Mouse (Mus musculus): ENCODE measurements around the gene Fgfr2.

- no peak for TF ChIP-seq CTCF (IDR thresholded peaks at IDR 0.05)
- peak; percentile 59; the same call in 1 of the 2 replicates for TF ChIP-seq EP300 (IDR thresholded peaks at IDR 0.05)
These were observed 396.9 kb downstream of the Fgfr2 start for GRCm38 (mm10) chr7:132726106-132726861.
